Mouse (Mus musculus) spleen, adult 18-20 months (tissue): ENCODE measurements around the gene Aqp6.

Source experiments
- DNase-seq, 2 experiments: peaks; one replicate each; pipeline ENCODE4 v3.0.0; 2022; ENCODE audit warnings: mixed read lengths in 2 of 2

Gene Aqp6

GRCm38 (mm10) chr15:99600986-99601822 is at the start of gene Aqp6:
Gene Aqp6 (plus strand): TSS chr15:99601400.
- no peak for DNase-seq

GRCm38 (mm10) chr15:99553767-99554166 is 47.4 kb upstream of the Aqp6 start:
- DNase-seq = no peak

- DNase-seq = no peak
Observed at GRCm38 (mm10) chr15:99558947-99559346, 42.3 kb upstream of the Aqp6 start.

GRCm38 (mm10) chr15:99560246-99560645 is 41.0 kb upstream of the Aqp6 start:
- DNase-seq = no peak

- DNase-seq = no peak
Observed at GRCm38 (mm10) chr15:99567371-99567770, 33.8 kb upstream of the Aqp6 start.

- DNase-seq = no peak
Observed at GRCm38 (mm10) chr15:99568682-99569081, 32.5 kb upstream of the Aqp6 start.

GRCm38 (mm10) chr15:99569123-99569522 is 32.1 kb upstream of the Aqp6 start:
- no peak for DNase-seq

GRCm38 (mm10) chr15:99578802-99579485 is 22.3 kb upstream of the Aqp6 start, which contains the start of gene Aqp2:
Gene Aqp2 (plus strand): TSS chr15:99579055.
- no peak for DNase-seq

GRCm38 (mm10) chr15:99583463-99584344 is 17.5 kb upstream of the Aqp6 start:
- no peak for DNase-seq

- no peak for DNase-seq
Observed at GRCm38 (mm10) chr15:99584407-99585202, 16.6 kb upstream of the Aqp6 start.

GRCm38 (mm10) chr15:99585741-99586140 is 15.5 kb upstream of the Aqp6 start:
- no peak for DNase-seq

- no peak for DNase-seq
Observed at GRCm38 (mm10) chr15:99586525-99586924, 14.7 kb upstream of the Aqp6 start.

GRCm38 (mm10) chr15:99589237-99589636 is 12.0 kb upstream of the Aqp6 start:
- DNase-seq = no peak

- no peak for DNase-seq
Observed at GRCm38 (mm10) chr15:99589704-99590103, 11.5 kb upstream of the Aqp6 start.

- DNase-seq = no peak
Observed at GRCm38 (mm10) chr15:99590429-99591084, 10.6 kb upstream of the Aqp6 start, which contains the start of gene Aqp5. Gene Aqp5 (plus strand): TSS chr15:99590782.

- no peak for DNase-seq
Observed at GRCm38 (mm10) chr15:99592177-99592576, 9.0 kb upstream of the Aqp6 start.

- no peak for DNase-seq
Observed at GRCm38 (mm10) chr15:99592877-99593276, 8.3 kb upstream of the Aqp6 start.

GRCm38 (mm10) chr15:99594951-99595350 is 6.2 kb upstream of the Aqp6 start:
- no peak for DNase-seq

- peak; percentile 36 to 66 for DNase-seq
Observed at GRCm38 (mm10) chr15:99596056-99596687, 5.0 kb upstream of the Aqp6 start.

- DNase-seq = no peak
Observed at GRCm38 (mm10) chr15:99596841-99597240, 4.4 kb upstream of the Aqp6 start.

GRCm38 (mm10) chr15:99597596-99597995 is 3.6 kb upstream of the Aqp6 start:
- DNase-seq = no peak
